Mouse (Mus musculus) heart, embryonic 16.5 days (tissue): ENCODE results near the gene Vma21-ps. TPM values are rescaled to one million over a fixed set of nuclear protein-coding genes. Genes with fewer than 3 reads are reported as not detected.

Experiments
- polyA plus RNA-seq: library from polyadenylated mRNA; unstranded; fragments of >200 nt; fragmentation: Nextera tagmentation; extraction: Ambion mirVana; gene quantifications from 2 replicates; pipeline ENCODE4 v1.2.1, GENCODE M21; 2015

The Vma21-ps gene
- polyA plus RNA-seq, 1 experiment from 2014 or later: 2.6 TPM

Other genes starting within 250 kb of the Vma21-ps start
- gene Smc2, start 58.0 kb downstream of the Vma21-ps start, polyA plus RNA-seq: 98.9 and 106 TPM in 2 replicates
- not detected in 2 replicates for gene Toporsl, start 99.0 kb upstream of the Vma21-ps start, polyA plus RNA-seq